25 mouse cellular contexts compared by ENCODE assay signal in genomic region chr13:10527251-10527650, GRCm38 (mm10).
DNase-seq lines count a peak whose midpoint lies in the region; ATAC-seq and TF ChIP-seq lines count a peak whose summit lies in the region.
"Had no signal": no experiment of that assay in that cellular context is flagged by ENCODE, and none has a peak within 500 bp of the region (broad histone marks: within the 10 kb centered on the region; RNA-seq: fewer than 3 reads in every experiment).

No protein-coding gene starts in this region.

- no peaks in the 10 kb centered on the region for H3K27me3 ChIP-seq in forebrain, embryonic 15.5 days
- no peaks in the 10 kb centered on the region for H3K27me3 ChIP-seq in forebrain, embryonic 11.5 days (ENCODE audit: control insufficient read depth, insufficient read depth, low read length)
- H3K27me3 ChIP-seq in forebrain, postnatal 0 days (ENCODE audit: insufficient read depth, low read length) = no peaks in the 10 kb centered on the region
- H3K27me3 ChIP-seq: heart, embryonic 12.5 days; kidney, embryonic 15.5 days; liver, embryonic 15.5 days; lung, embryonic 15.5 days; Patski had no signal

- intact Hi-C loops in heart, postnatal 14 days (cut with DNase I) = no loop called here

- no peak for DNase-seq in forebrain, embryonic 11.5 days (ENCODE audit: low spot score)
- DNase-seq in brain, adult 2 months (ENCODE audit: low read depth, low spot score) = peak; percentile 37
- DNase-seq in forebrain, postnatal 0 days = peak; percentile 77
- peak; percentile 56 for DNase-seq in layer of hippocampus, adult 9-11 months
- DNase-seq in urinary bladder, adult 18-20 months (ENCODE audit: low spot score in 2 of 2) = no peak
- DNase-seq in heart, postnatal 14 days = no peak
- no peak for DNase-seq in thymus, postnatal 25 days
- DNase-seq: cerebellum, adult 9-11 months; gastrocnemius, postnatal 14 days; heart, adult 11 months; kidney, adult 11 months; kidney, postnatal 4 days; liver; right cerebral cortex, postnatal 14 days; spleen, adult 18-20 months; thymus, postnatal 4 days had no signal

- H3K36me3 ChIP-seq in forebrain, embryonic 15.5 days = no peaks in the 10 kb centered on the region
- no peaks in the 10 kb centered on the region for H3K36me3 ChIP-seq in forebrain, embryonic 11.5 days (ENCODE audit: control insufficient read depth, insufficient read depth, low read length)
- no peaks in the 10 kb centered on the region for H3K36me3 ChIP-seq in forebrain, postnatal 0 days (ENCODE audit: insufficient read depth)
- H3K36me3 ChIP-seq: embryonic facial prominence, embryonic 10.5 days; heart, embryonic 12.5 days; kidney, embryonic 15.5 days; limb, embryonic 10.5 days; liver, embryonic 15.5 days; lung, embryonic 15.5 days had no signal

- 57% methylated on average over 2 of the region's 2 CpGs for WGBS in forebrain, embryonic 15.5 days
- WGBS in forebrain, embryonic 11.5 days = 86% methylated on average over 2 of the region's 2 CpGs
- WGBS in forebrain, postnatal 0 days = 56% methylated on average over 2 of the region's 2 CpGs

- no peak for TF ChIP-seq CTCF in forebrain, postnatal 0 days (IDR thresholded peaks at IDR 0.05; ENCODE audit: low read depth)

- H3K4me2 ChIP-seq in forebrain, embryonic 15.5 days (replicated peaks) = no peak overlapping the region
- no peak overlapping the region for H3K4me2 ChIP-seq in forebrain, embryonic 11.5 days (ENCODE audit: low read depth, low read length, severe bottlenecking)
- H3K4me2 ChIP-seq in forebrain, postnatal 0 days (ENCODE audit: low read depth) = no peak overlapping the region
- H3K4me2 ChIP-seq: heart, embryonic 12.5 days; kidney, embryonic 15.5 days; liver, embryonic 15.5 days; lung, embryonic 15.5 days had no signal

- H3K4me1 ChIP-seq in forebrain, embryonic 15.5 days = peaks cover 7% of the 10 kb centered on the region
- no peaks in the 10 kb centered on the region for H3K4me1 ChIP-seq in forebrain, embryonic 11.5 days (replicated peaks; ENCODE audit: control insufficient read depth, insufficient read depth, low read length)
- no peaks in the 10 kb centered on the region for H3K4me1 ChIP-seq in forebrain, postnatal 0 days (ENCODE audit: insufficient read depth)
- H3K4me1 ChIP-seq: embryonic facial prominence, embryonic 10.5 days; heart, embryonic 12.5 days; kidney, embryonic 15.5 days; limb, embryonic 10.5 days; liver, embryonic 15.5 days; lung, embryonic 15.5 days had no signal

- no peak overlapping the region for H3K9ac ChIP-seq in forebrain, embryonic 15.5 days (replicated peaks)
- H3K9ac ChIP-seq in forebrain, embryonic 11.5 days (ENCODE audit: low read length) = no peak overlapping the region
- H3K9ac ChIP-seq in forebrain, postnatal 0 days = no peak overlapping the region
- H3K9ac ChIP-seq: heart, embryonic 12.5 days; kidney, embryonic 15.5 days; liver, embryonic 15.5 days; lung, embryonic 15.5 days had no signal

- H3K9me3 ChIP-seq in forebrain, embryonic 15.5 days = no peaks in the 10 kb centered on the region
- H3K9me3 ChIP-seq in forebrain, embryonic 11.5 days (ENCODE audit: control insufficient read depth, low read length) = no peaks in the 10 kb centered on the region
- no peaks in the 10 kb centered on the region for H3K9me3 ChIP-seq in forebrain, postnatal 0 days (ENCODE audit: low read length)
- H3K9me3 ChIP-seq: embryonic facial prominence, embryonic 10.5 days; heart, embryonic 12.5 days; kidney, embryonic 15.5 days; limb, embryonic 10.5 days; liver, embryonic 15.5 days; lung, embryonic 15.5 days had no signal

- no peak overlapping the region for H3K4me3 ChIP-seq in forebrain, embryonic 15.5 days
- no peak overlapping the region for H3K4me3 ChIP-seq in forebrain, embryonic 11.5 days (ENCODE audit: low read depth, low read length)
- no peak overlapping the region for H3K4me3 ChIP-seq in forebrain, postnatal 0 days (ENCODE audit: low read depth, low read length)
- H3K4me3 ChIP-seq: embryonic facial prominence, embryonic 10.5 days; heart, embryonic 12.5 days; kidney, embryonic 15.5 days; limb, embryonic 10.5 days; liver, embryonic 15.5 days; lung, embryonic 15.5 days had no signal

- peak overlapping the region; percentile 11; the same call in 1 of the 2 replicates for H3K27ac ChIP-seq in forebrain, embryonic 15.5 days (replicated peaks)
- H3K27ac ChIP-seq in forebrain, embryonic 11.5 days (ENCODE audit: low read depth, low read length) = no peak overlapping the region
- no peak overlapping the region for H3K27ac ChIP-seq in forebrain, postnatal 0 days (ENCODE audit: low read depth, low read length)
- H3K27ac ChIP-seq: embryonic facial prominence, embryonic 10.5 days; kidney, embryonic 15.5 days; limb, embryonic 10.5 days; liver, embryonic 15.5 days; lung, embryonic 15.5 days; macrophage had no signal

- peak; percentile 81 for ATAC-seq in forebrain, embryonic 15.5 days (replicated peaks)
- no peak for ATAC-seq in forebrain, embryonic 11.5 days (replicated peaks; ENCODE audit: low FRiP score)
- ATAC-seq in forebrain, postnatal 0 days = peak; percentile 92
- ATAC-seq: Patski had no signal

Comparison
In these comparisons a context has a peak if more than half of its experiments do, and no peak if none do; other contexts are left out.
1. DNase-seq: peak in brain, adult 2 months (single experiment), forebrain, postnatal 0 days (single experiment) and layer of hippocampus, adult 9-11 months (single experiment); none in forebrain, embryonic 11.5 days (single experiment), urinary bladder, adult 18-20 months (0 of 2), heart, postnatal 14 days (0 of 2) and thymus, postnatal 25 days (single experiment).